Mouse (Mus musculus) intestine, embryonic 14.5 days (tissue): ENCODE results near the gene Ccdc160. TPM values are rescaled to one million over a fixed set of nuclear protein-coding genes. Genes with fewer than 3 reads are reported as not detected.

Experiments used
- ATAC-seq: fragments of 200-750 bp; cut with Nextera tagmentation; replicated peaks from 2 replicates; pipeline ENCODE4 v1.8.0; 2017; ENCODE audit warnings: low read depth, moderate number of reproducible peaks, moderate TSS enrichment, moderate library complexity; ENCODE audit not compliant: low FRiP score, low TSS enrichment
- DNase-seq: peaks from one replicate; pipeline ENCODE4 v3.0.0-alpha.2; 2018; ENCODE audit warnings: low spot score
- H3K27ac ChIP-seq: fragments of 300-500 bp; sonication (generic); 2 replicates; pipeline ENCODE4 v1.5.1; 2014; ENCODE audit warnings: low read depth, mild to moderate bottlenecking, control low read depth
- H3K27me3 ChIP-seq: fragments of 300-500 bp; sonication (generic); replicated peaks from 2 replicates; pipeline ENCODE4 v1.6.1; 2014; ENCODE audit warnings: low read length, control low read depth; ENCODE audit not compliant: control insufficient read depth, insufficient read depth
- H3K36me3 ChIP-seq: fragments of 300-500 bp; sonication (generic); 2 replicates; pipeline ENCODE4 v1.6.1; 2014; ENCODE audit warnings: low read length, control low read depth; ENCODE audit not compliant: control insufficient read depth, insufficient read depth
- H3K4me1 ChIP-seq: fragments of 300-500 bp; sonication (generic); replicated peaks from 2 replicates; pipeline ENCODE4 v1.6.1; 2014; ENCODE audit warnings: low read length, control low read depth, mixed read lengths; ENCODE audit not compliant: control insufficient read depth, insufficient read depth
- H3K4me2 ChIP-seq: fragments of 300-500 bp; sonication (generic); 2 replicates; pipeline ENCODE4 v1.6.1; 2014; ENCODE audit warnings: low read length
- H3K4me3 ChIP-seq: fragments of 300-500 bp; sonication (generic); 2 replicates; pipeline ENCODE4 v1.5.1; 2014; ENCODE audit warnings: low read depth, low read length, control low read depth, mixed read lengths
- H3K9ac ChIP-seq: fragments of 300-500 bp; sonication (generic); 2 replicates; pipeline ENCODE4 v1.6.1; 2014; ENCODE audit warnings: mild to moderate bottlenecking, low read length
- H3K9me3 ChIP-seq: fragments of 300-500 bp; sonication (generic); 2 replicates; pipeline ENCODE4 v1.6.1; 2016; ENCODE audit warnings: low read length, control low read depth; ENCODE audit not compliant: control insufficient read depth
- WGBS: fragments of 180-500 bp; shearing (Covaris S2); extraction: QIAGEN DNeasy Blood & Tissue Kit; methylation state at CpG from one replicate; pipeline ENCODE4 v1.1.7; 2014; 5-methylcytosine and 5-hydroxymethylcytosine counted together
- polyA plus RNA-seq: library from polyadenylated mRNA; unstranded; fragments of >200 nt; fragmentation: Nextera tagmentation; extraction: Ambion mirVana; gene quantifications from 2 replicates; pipeline ENCODE4 v1.2.1, GENCODE M21; 2014

The Ccdc160 gene
- polyA plus RNA-seq, 1 experiment from 2014 or later: 3.3 TPM

- Histone ChIP-seq H3K27me3 (no peaks in the 10 kb centered on the region), H3K4me3 (no peak overlapping the region), H3K27ac (no peak overlapping the region), H3K4me2 (no peak overlapping the region), H3K9ac (no peak overlapping the region), H3K36me3 (no peaks in the 10 kb centered on the region), H3K4me1 (no peaks in the 10 kb centered on the region), H3K9me3 (no peaks in the 10 kb centered on the region)
- no peak for ATAC-seq
- WGBS: 83% methylated on average over 2 of the region's 2 CpGs
- DNase-seq: no peak
Observed at GRCm38 (mm10) chrX:52759232-52759631, 31.8 kb upstream of the Ccdc160 start.

GRCm38 (mm10) chrX:52760191-52760945 is 30.6 kb upstream of the Ccdc160 start:
- no peak for ATAC-seq
- WGBS: 53% methylated on average over 4 of the region's 4 CpGs
- H3K27ac ChIP-seq: no peak overlapping the region

GRCm38 (mm10) chrX:52762221-52762620 is 28.8 kb upstream of the Ccdc160 start:
- Histone ChIP-seq H3K4me2 (no peak overlapping the region), H3K9me3 (no peaks in the 10 kb centered on the region), H3K36me3 (no peaks in the 10 kb centered on the region), H3K4me1 (no peaks in the 10 kb centered on the region), H3K27me3 (no peaks in the 10 kb centered on the region), H3K27ac (no peak overlapping the region), H3K9ac (no peak overlapping the region), H3K4me3 (no peak overlapping the region)
- no peak for ATAC-seq
- WGBS: 79% methylated on average over 3 of the region's 4 CpGs
- no peak for DNase-seq

More at GRCm38 (mm10) chrX:52760191-52760945, 30.6 kb upstream of the Ccdc160 start:
- Histone ChIP-seq H3K9me3 (no peaks in the 10 kb centered on the region), H3K36me3 (no peaks in the 10 kb centered on the region), H3K27me3 (no peaks in the 10 kb centered on the region), H3K4me3 (no peak overlapping the region), H3K9ac (no peak overlapping the region), H3K4me2 (no peak overlapping the region), H3K4me1 (no peaks in the 10 kb centered on the region)
- no peak for DNase-seq

GRCm38 (mm10) chrX:52775973-52776372 is 15.0 kb upstream of the Ccdc160 start:
- H3K36me3 ChIP-seq: no peaks in the 10 kb centered on the region
- H3K27ac ChIP-seq: no peak overlapping the region
- no peak for ATAC-seq
- no peak overlapping the region for H3K4me3 ChIP-seq
- no peak overlapping the region for H3K9ac ChIP-seq
- no peak for DNase-seq
- H3K27me3 ChIP-seq: no peaks in the 10 kb centered on the region
- H3K9me3 ChIP-seq: no peaks in the 10 kb centered on the region
- H3K4me1 ChIP-seq: no peaks in the 10 kb centered on the region
- WGBS: 54% methylated on average over 3 of the region's 3 CpGs
- no peak overlapping the region for H3K4me2 ChIP-seq

- H3K9me3 ChIP-seq: no peaks in the 10 kb centered on the region
- no peak for ATAC-seq
- no peak overlapping the region for H3K9ac ChIP-seq
- H3K27ac ChIP-seq: no peak overlapping the region
- H3K4me2 ChIP-seq: no peak overlapping the region
- H3K4me3 ChIP-seq: no peak overlapping the region
- no peaks in the 10 kb centered on the region for H3K27me3 ChIP-seq
- H3K36me3 ChIP-seq: no peaks in the 10 kb centered on the region
- no peak for DNase-seq
- 83% methylated on average over 5 of the region's 5 CpGs for WGBS
- no peaks in the 10 kb centered on the region for H3K4me1 ChIP-seq
Observed at GRCm38 (mm10) chrX:52777671-52778070, 13.3 kb upstream of the Ccdc160 start.

- no peaks in the 10 kb centered on the region for H3K27me3 ChIP-seq
- 60% methylated on average over 5 of the region's 5 CpGs for WGBS
- H3K4me2 ChIP-seq: peak overlapping the region; percentile 6; the same call in 1 of the 2 replicates
- no peak overlapping the region for H3K4me3 ChIP-seq
- DNase-seq (no peak), ATAC-seq (no peak)
- H3K9me3 ChIP-seq: no peaks in the 10 kb centered on the region
- no peak overlapping the region for H3K27ac ChIP-seq
- no peak overlapping the region for H3K9ac ChIP-seq
- no peaks in the 10 kb centered on the region for H3K36me3 ChIP-seq
- no peaks in the 10 kb centered on the region for H3K4me1 ChIP-seq
Observed at GRCm38 (mm10) chrX:52783898-52784297, 7.1 kb upstream of the Ccdc160 start.

- Histone ChIP-seq H3K4me2 (peak overlapping the region; percentile 47), H3K36me3 (no peaks in the 10 kb centered on the region), H3K27me3 (no peaks in the 10 kb centered on the region), H3K9me3 (no peaks in the 10 kb centered on the region), H3K4me1 (peaks cover 5% of the 10 kb centered on the region; the same call in 1 of the 2 replicates), H3K27ac (0 out of 2 replicates have a peak overlapping the region, but pooled peaks have one; percentile 47), H3K4me3 (no peak overlapping the region), H3K9ac (no peak overlapping the region)
- DNase-seq (no peak), ATAC-seq (no peak)
- 31% methylated on average over 9 of the region's 10 CpGs for WGBS
Observed at GRCm38 (mm10) chrX:52791944-52792719, 1.1 kb downstream of the Ccdc160 start.

GRCm38 (mm10) chrX:52792861-52793260 is 1.9 kb downstream of the Ccdc160 start:
- H3K36me3 ChIP-seq: no peaks in the 10 kb centered on the region
- H3K27me3 ChIP-seq: no peaks in the 10 kb centered on the region
- H3K9ac ChIP-seq: no peak overlapping the region
- H3K27ac ChIP-seq: no peak overlapping the region
- DNase-seq (no peak), ATAC-seq (no peak)
- H3K4me2 ChIP-seq: no peak overlapping the region; the same call in 1 of the 2 replicates
- H3K4me3 ChIP-seq: no peak overlapping the region
- 31% methylated on average over 6 of the region's 6 CpGs for WGBS
- peaks cover 5% of the 10 kb centered on the region; the same call in 1 of the 2 replicates for H3K4me1 ChIP-seq
- H3K9me3 ChIP-seq: no peaks in the 10 kb centered on the region
